Mouse (Mus musculus): ENCODE results near the gene Arhgap8. TPM values are rescaled to one million over a fixed set of nuclear protein-coding genes. Genes with fewer than 3 reads are reported as not detected.

Arhgap8 gene
- polyA plus RNA-seq, 1 experiment from 2014 or later = not detected

- Histone ChIP-seq H3K36me3 (ENCODE audit: inconsistent target) (no peaks in the 10 kb centered on the region), H3K4me3 (ENCODE audit: inconsistent target) (no peak overlapping the region), H3K79me2 (ENCODE audit: inconsistent target) (no peaks in the 10 kb centered on the region), H3K27ac (no peak overlapping the region)
- WGBS (ENCODE audit: missing documents) = 77% methylated on average over 5 of the region's 5 CpGs
These were observed 35.3 kb upstream of the Arhgap8 start for GRCm38 (mm10) chr15:84684520-84684919.

DNA sequence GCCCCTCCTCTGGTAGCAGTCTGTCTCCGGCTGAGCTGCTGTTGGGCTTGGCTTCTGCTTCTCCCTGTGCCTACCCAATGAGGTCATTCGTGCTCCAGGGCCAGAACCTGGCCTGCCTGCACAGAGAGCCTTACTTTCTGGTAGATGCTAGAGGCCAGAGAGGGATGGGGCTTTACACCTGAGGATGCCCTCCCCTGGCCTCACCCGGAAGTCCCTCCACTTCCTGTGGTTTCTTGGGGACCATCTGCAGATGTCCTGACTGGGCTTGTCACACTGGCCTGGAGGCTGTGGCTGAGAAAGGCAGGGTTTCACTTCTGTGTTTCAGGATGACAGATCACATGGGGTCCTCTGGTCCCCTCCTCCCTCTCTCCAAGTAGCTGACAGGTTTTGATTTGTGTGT lies 34.4 kb upstream of the Arhgap8 start:
- Histone ChIP-seq H3K4me3 (ENCODE audit: inconsistent target) (no peak overlapping the region), H3K36me3 (ENCODE audit: inconsistent target) (no peaks in the 10 kb centered on the region), H3K79me2 (ENCODE audit: inconsistent target) (no peaks in the 10 kb centered on the region), H3K27ac (0 out of 2 replicates have a peak overlapping the region, but pooled peaks have one; percentile 7)
- 17% methylated on average over 3 of the region's 3 CpGs for WGBS (ENCODE audit: missing documents)

GRCm38 (mm10) chr15:84687904-84688303 lies 31.9 kb upstream of the Arhgap8 start:
- H3K36me3 ChIP-seq (ENCODE audit: inconsistent target) = no peaks in the 10 kb centered on the region
- H3K79me2 ChIP-seq (ENCODE audit: inconsistent target) = no peaks in the 10 kb centered on the region
- no peak overlapping the region for H3K27ac ChIP-seq
- WGBS (ENCODE audit: missing documents) = 94% methylated on average over 14 of the region's 14 CpGs
- no peak overlapping the region for H3K4me3 ChIP-seq (ENCODE audit: inconsistent target)

DNA sequence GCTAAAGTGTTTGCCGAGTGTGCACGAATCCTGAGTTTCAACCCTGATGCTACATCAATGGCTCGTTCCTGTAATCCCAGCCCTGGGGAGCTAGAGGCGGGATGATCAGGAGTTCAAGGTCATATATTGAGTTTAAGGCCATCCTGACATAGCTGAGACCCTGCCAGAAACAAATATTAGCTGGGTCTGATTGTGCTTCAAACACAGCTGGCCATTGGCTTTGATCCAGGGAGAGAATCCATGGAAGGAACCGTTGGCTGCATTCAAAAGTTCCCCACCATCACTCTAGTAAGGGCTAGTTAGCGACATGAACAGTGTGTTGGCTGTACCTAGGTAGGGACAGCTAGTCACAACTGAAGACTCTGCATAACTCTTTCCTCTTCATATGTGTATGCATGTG lies 30.5 kb upstream of the Arhgap8 start:
- Histone ChIP-seq H3K27ac (no peak overlapping the region), H3K36me3 (ENCODE audit: inconsistent target) (no peaks in the 10 kb centered on the region), H3K79me2 (ENCODE audit: inconsistent target) (no peaks in the 10 kb centered on the region), H3K4me3 (ENCODE audit: inconsistent target) (no peak overlapping the region)
- 98% methylated on average over 6 of the region's 6 CpGs for WGBS (ENCODE audit: missing documents)

GRCm38 (mm10) chr15:84691513-84691912 lies 28.3 kb upstream of the Arhgap8 start:
- Histone ChIP-seq H3K79me2 (ENCODE audit: inconsistent target) (no peaks in the 10 kb centered on the region), H3K36me3 (ENCODE audit: inconsistent target) (no peaks in the 10 kb centered on the region), H3K4me3 (ENCODE audit: inconsistent target) (no peak overlapping the region), H3K27ac (no peak overlapping the region)
- 97% methylated on average over 6 of the region's 6 CpGs for WGBS (ENCODE audit: missing documents)

- no peaks in the 10 kb centered on the region for H3K79me2 ChIP-seq (ENCODE audit: inconsistent target)
- H3K36me3 ChIP-seq (ENCODE audit: inconsistent target) = no peaks in the 10 kb centered on the region
- no peak overlapping the region for H3K27ac ChIP-seq
- WGBS (ENCODE audit: missing documents) = 61% methylated on average over 7 of the region's 7 CpGs
- no peak overlapping the region for H3K4me3 ChIP-seq (ENCODE audit: inconsistent target)
These were observed 27.2 kb upstream of the Arhgap8 start for GRCm38 (mm10) chr15:84692645-84693044.

DNA sequence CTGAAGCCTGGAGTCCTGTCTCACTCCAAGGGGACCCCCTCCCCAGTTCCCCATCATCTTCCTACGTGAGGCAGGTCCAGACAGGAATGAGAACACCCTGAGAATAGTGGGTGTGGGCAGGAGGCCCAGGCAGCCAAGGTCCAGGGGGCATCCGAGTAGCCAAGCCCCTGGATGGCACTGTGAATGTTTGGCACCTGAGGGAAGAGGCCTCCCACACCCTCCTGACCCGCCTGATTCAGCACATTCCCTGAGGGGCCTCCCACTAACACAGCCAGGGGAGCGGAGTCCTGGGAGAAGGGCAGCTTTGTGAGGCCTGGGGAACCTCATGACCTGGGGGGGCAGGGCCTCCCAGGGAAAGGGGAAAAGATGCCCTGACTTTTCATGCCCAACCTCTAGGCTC lies 23.8 kb upstream of the Arhgap8 start:
- Histone ChIP-seq H3K4me3 (ENCODE audit: inconsistent target) (no peak overlapping the region), H3K79me2 (ENCODE audit: inconsistent target) (no peaks in the 10 kb centered on the region), H3K27ac (no peak overlapping the region), H3K36me3 (ENCODE audit: inconsistent target) (no peaks in the 10 kb centered on the region)
- WGBS (ENCODE audit: missing documents) = 100% methylated on average over 4 of the region's 4 CpGs

GRCm38 (mm10) chr15:84697611-84698011 lies 22.2 kb upstream of the Arhgap8 start:
- H3K79me2 ChIP-seq (ENCODE audit: inconsistent target) = no peaks in the 10 kb centered on the region
- no peak overlapping the region for H3K27ac ChIP-seq
- no peak overlapping the region for H3K4me3 ChIP-seq (ENCODE audit: inconsistent target)
- H3K36me3 ChIP-seq (ENCODE audit: inconsistent target) = no peaks in the 10 kb centered on the region
- WGBS (ENCODE audit: missing documents) = 74% methylated on average over 11 of the region's 11 CpGs

GRCm38 (mm10) chr15:84698189-84698588 lies 21.7 kb upstream of the Arhgap8 start:
- H3K4me3 ChIP-seq (ENCODE audit: inconsistent target) = no peak overlapping the region
- no peak overlapping the region for H3K27ac ChIP-seq
- H3K36me3 ChIP-seq (ENCODE audit: inconsistent target) = no peaks in the 10 kb centered on the region
- no peaks in the 10 kb centered on the region for H3K79me2 ChIP-seq (ENCODE audit: inconsistent target)
- WGBS (ENCODE audit: missing documents) = 100% methylated on average over 2 of the region's 2 CpGs

- Histone ChIP-seq H3K36me3 (ENCODE audit: inconsistent target) (no peaks in the 10 kb centered on the region), H3K79me2 (ENCODE audit: inconsistent target) (no peaks in the 10 kb centered on the region), H3K27ac (no peak overlapping the region), H3K4me3 (ENCODE audit: inconsistent target) (no peak overlapping the region)
- 63% methylated on average over 6 of the region's 6 CpGs for WGBS (ENCODE audit: missing documents)
These were observed 19.6 kb upstream of the Arhgap8 start for GRCm38 (mm10) chr15:84700147-84700794.

DNA sequence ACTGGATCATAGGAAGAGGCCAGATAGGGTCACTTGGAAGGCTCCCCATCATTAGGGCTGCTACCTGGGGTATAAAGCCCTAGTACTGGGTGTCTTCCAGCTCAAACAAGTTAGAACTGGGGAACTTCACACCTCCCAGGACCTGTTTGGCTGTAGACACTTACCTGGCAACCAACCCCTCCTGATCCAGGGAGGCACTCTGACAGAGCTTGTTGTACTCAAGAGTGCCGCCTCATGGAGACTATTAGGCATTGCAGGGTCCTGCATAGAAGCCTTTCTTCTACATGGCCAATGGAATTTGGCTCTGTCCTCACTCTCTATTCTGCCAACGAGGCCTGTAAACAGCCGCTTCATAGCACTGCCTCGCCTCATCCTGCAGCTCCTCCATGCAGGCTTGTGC lies 17.9 kb upstream of the Arhgap8 start:
- Histone ChIP-seq H3K4me3 (ENCODE audit: inconsistent target) (no peak overlapping the region), H3K27ac (no peak overlapping the region), H3K79me2 (ENCODE audit: inconsistent target) (no peaks in the 10 kb centered on the region), H3K36me3 (ENCODE audit: inconsistent target) (no peaks in the 10 kb centered on the region)
- WGBS (ENCODE audit: missing documents) = 54% methylated on average over 4 of the region's 4 CpGs

- Histone ChIP-seq H3K4me3 (ENCODE audit: inconsistent target) (no peak overlapping the region), H3K27ac (no peak overlapping the region), H3K36me3 (ENCODE audit: inconsistent target) (no peaks in the 10 kb centered on the region), H3K79me2 (ENCODE audit: inconsistent target) (no peaks in the 10 kb centered on the region)
- 92% methylated on average over 26 of the region's 29 CpGs for WGBS (ENCODE audit: missing documents)
These were observed 17.2 kb upstream of the Arhgap8 start for GRCm38 (mm10) chr15:84702391-84703345.

- no peaks in the 10 kb centered on the region for H3K79me2 ChIP-seq (ENCODE audit: inconsistent target)
- H3K4me3 ChIP-seq (ENCODE audit: inconsistent target) = no peak overlapping the region
- H3K27ac ChIP-seq = no peak overlapping the region
- H3K36me3 ChIP-seq (ENCODE audit: inconsistent target) = no peaks in the 10 kb centered on the region
- WGBS (ENCODE audit: missing documents) = 92% methylated on average over 7 of the region's 7 CpGs
These were observed 15.9 kb upstream of the Arhgap8 start for GRCm38 (mm10) chr15:84703992-84704391.

DNA sequence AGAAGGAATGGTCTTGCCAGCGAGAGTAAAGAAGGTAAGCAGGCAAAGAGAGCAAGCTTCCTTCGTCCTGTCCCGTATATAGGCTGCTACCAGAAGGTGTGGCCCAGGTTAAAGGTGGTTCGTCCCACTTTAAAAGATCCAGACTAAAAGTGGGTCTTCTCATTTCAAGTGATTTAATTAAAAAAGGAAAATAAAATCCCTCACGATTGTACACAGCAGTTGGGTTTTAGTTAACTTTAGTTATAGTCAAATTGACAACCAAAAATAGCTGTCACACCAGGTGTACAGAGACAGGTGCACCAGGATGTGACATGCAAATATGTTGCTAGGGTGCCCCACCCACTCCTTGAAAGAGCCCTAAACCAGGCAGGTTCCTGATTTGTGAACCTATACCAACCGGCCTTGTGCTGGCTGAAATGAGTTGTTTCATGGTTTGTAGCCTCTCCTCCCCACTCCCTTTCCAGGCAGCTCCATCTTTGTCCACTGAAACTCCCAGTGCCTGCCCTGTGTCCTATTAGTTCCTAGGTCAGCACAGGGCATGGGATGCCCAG lies 14.4 kb upstream of the Arhgap8 start:
- no peak overlapping the region for H3K4me3 ChIP-seq (ENCODE audit: inconsistent target)
- H3K79me2 ChIP-seq (ENCODE audit: inconsistent target) = no peaks in the 10 kb centered on the region
- H3K27ac ChIP-seq = no peak overlapping the region
- no peaks in the 10 kb centered on the region for H3K36me3 ChIP-seq (ENCODE audit: inconsistent target)
- 83% methylated on average over 6 of the region's 6 CpGs for WGBS (ENCODE audit: missing documents)
